Mouse (Mus musculus) embryonic facial prominence, embryonic 10.5 days (tissue): ENCODE data around the gene Rab1b. TPM values are rescaled to one million over a fixed set of nuclear protein-coding genes. Genes with fewer than 3 reads are reported as not detected.

Experiments used
- DNase-seq: peaks from one replicate; pipeline ENCODE4 v3.0.0-alpha.2; 2017; ENCODE audit warnings: low spot score
- H3K27ac ChIP-seq: fragments of 300-500 bp; sonication (generic); replicated peaks from 2 replicates; pipeline ENCODE4 v1.5.1; 2016; ENCODE audit warnings: mild to moderate bottlenecking
- H3K27me3 ChIP-seq: fragments of 300-500 bp; sonication (generic); replicated peaks from 2 replicates; pipeline ENCODE4 v1.6.1; 2016; ENCODE audit warnings: low read depth, mild to moderate bottlenecking; ENCODE audit not compliant: poor library complexity, severe bottlenecking
- H3K36me3 ChIP-seq: fragments of 300-500 bp; sonication (generic); replicated peaks from 2 replicates; pipeline ENCODE4 v1.6.1; 2016; ENCODE audit warnings: mild to moderate bottlenecking, moderate library complexity
- H3K4me1 ChIP-seq: fragments of 300-500 bp; sonication (generic); 2 replicates; pipeline ENCODE4 v1.6.1; 2016
- H3K4me3 ChIP-seq: fragments of 300-500 bp; sonication (generic); 2 replicates; pipeline ENCODE4 v1.5.1; 2016; ENCODE audit warnings: mild to moderate bottlenecking, moderate library complexity
- H3K9me3 ChIP-seq: fragments of 300-500 bp; sonication (generic); 2 replicates; pipeline ENCODE4 v1.6.1; 2016; ENCODE audit warnings: mild to moderate bottlenecking
- WGBS: fragments of 180-500 bp; shearing (Covaris S2); methylation state at CpG from one replicate; pipeline ENCODE4 v1.1.7; 2016; 5-methylcytosine and 5-hydroxymethylcytosine counted together
- polyA plus RNA-seq: library from polyadenylated mRNA; unstranded; fragments of >200 nt; fragmentation: Nextera tagmentation; extraction: Ambion mirVana; gene quantifications from 2 replicates; pipeline ENCODE4 v1.2.1, GENCODE M21; 2016

The Rab1b gene
- polyA plus RNA-seq, 1 experiment from 2014 or later: 266 TPM

DNA sequence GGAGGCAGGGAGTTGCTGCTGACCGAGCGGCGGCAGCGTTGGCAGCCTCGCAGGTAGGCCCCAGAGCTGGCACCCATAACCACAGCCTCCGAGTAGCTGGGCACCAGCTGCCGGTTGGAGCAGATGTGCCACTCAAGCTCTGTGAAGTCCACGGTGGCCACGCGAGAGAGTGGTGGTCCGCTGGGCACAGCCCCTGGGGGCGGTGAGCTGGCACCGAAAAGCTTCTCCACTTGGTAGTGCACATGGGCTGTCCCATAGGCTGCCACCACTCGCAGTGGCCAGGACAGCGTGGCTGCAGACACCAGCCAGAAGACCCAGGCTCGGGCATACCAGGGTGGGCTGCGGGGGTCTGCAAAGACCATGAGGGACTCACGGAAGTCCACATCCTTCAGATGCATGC lies 24.9 kb downstream of the Rab1b start:
- Histone ChIP-seq H3K9me3 (no peaks in the 10 kb centered on the region), H3K4me3 (no peak overlapping the region), H3K36me3 (no peaks in the 10 kb centered on the region), H3K27me3 (peaks cover 73% of the 10 kb centered on the region), H3K4me1 (peaks cover 15% of the 10 kb centered on the region), H3K27ac (no peak overlapping the region)
- no peak for DNase-seq
- 71% methylated on average over 18 of the region's 18 CpGs for WGBS

- 0 out of 2 replicates have a peak, but pooled peaks cover 3% of the 10 kb centered on the region for H3K4me1 ChIP-seq
- no peaks in the 10 kb centered on the region for H3K36me3 ChIP-seq
- no peak overlapping the region for H3K27ac ChIP-seq
- 91% methylated on average over 1 of the region's 1 CpGs for WGBS
- no peaks in the 10 kb centered on the region for H3K9me3 ChIP-seq
- peaks cover 57% of the 10 kb centered on the region for H3K27me3 ChIP-seq
- H3K4me3 ChIP-seq: no peak overlapping the region
- no peak for DNase-seq
These were observed 27.6 kb downstream of the Rab1b start for GRCm38 (mm10) chr19:5079279-5079678.

DNA sequence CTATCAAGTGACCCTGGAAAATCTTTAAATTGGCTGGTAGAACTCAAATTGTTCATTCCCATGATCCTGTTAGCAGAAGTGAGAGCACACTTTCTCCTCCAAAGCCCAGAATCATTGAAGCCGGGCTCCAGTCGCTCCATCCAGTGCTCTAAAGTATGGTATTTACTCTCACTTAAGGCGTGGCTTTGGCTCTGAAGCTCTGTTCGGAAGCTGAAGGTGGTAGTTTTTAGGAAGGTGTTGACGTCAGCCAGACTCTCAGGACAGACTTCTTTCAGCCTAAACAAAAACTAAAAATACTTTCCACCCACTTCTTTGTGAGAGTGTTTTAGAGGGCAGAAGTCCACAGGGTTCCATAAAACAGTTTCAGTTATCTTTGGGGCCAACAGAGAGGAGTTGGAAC lies 33.4 kb downstream of the Rab1b start:
- DNase-seq: no peak
- WGBS: 44% methylated on average over 5 of the region's 5 CpGs
- Histone ChIP-seq H3K4me1 (peaks cover 48% of the 10 kb centered on the region), H3K27me3 (peaks cover 38% of the 10 kb centered on the region), H3K36me3 (no peaks in the 10 kb centered on the region), H3K4me3 (0 out of 2 replicates have a peak overlapping the region, but pooled peaks have one; percentile 69), H3K27ac (no peak overlapping the region), H3K9me3 (no peaks in the 10 kb centered on the region)

- peaks cover 53% of the 10 kb centered on the region for H3K4me1 ChIP-seq
- peaks cover 43% of the 10 kb centered on the region for H3K27me3 ChIP-seq
- no peaks in the 10 kb centered on the region for H3K36me3 ChIP-seq
- no peaks in the 10 kb centered on the region for H3K9me3 ChIP-seq
- peak; percentile 94 for DNase-seq
- H3K27ac ChIP-seq: peak overlapping the region; percentile 93
- 1% methylated on average over 15 of the region's 15 CpGs for WGBS
- peak overlapping the region; percentile 69 for H3K4me3 ChIP-seq
These were observed 33.8 kb downstream of the Rab1b start for GRCm38 (mm10) chr19:5073028-5073427.

DNA sequence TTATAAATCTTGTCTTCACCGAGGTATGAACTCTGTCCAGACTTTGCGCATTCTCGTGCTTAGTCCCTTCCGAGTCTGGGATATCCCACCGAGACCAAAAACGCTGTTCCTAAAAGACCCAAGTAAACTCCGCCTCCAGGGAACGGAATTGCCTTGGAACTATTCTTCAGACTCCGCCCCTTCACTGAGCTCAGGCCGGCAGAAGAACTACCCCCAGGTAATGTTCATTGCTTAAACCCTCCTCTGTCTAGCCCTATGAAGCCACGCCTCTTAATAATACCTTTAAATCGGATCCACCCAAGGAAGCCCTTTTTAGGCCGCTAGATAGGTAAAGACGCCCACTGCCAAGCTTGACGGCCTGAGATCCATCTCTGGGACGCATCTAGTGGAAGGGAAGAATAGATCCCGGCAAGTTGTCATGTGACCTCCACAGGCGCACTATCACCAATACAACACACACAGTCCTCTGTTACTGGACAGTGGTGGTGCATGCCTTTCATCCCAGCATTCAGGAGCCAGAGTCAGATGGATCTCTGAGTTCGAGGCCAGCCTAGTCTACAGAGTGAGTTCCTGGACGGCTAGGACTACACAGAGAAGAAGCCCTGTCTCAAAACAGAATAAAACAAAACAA lies 34.4 kb downstream of the Rab1b start:
- Histone ChIP-seq H3K9me3 (no peaks in the 10 kb centered on the region), H3K4me3 (peak overlapping the region; percentile 69), H3K36me3 (no peaks in the 10 kb centered on the region), H3K27ac (peak overlapping the region; percentile 93), H3K4me1 (peaks cover 58% of the 10 kb centered on the region), H3K27me3 (peaks cover 49% of the 10 kb centered on the region)
- peak; percentile 62 for DNase-seq
- 1% methylated on average over 20 of the region's 20 CpGs for WGBS

DNA sequence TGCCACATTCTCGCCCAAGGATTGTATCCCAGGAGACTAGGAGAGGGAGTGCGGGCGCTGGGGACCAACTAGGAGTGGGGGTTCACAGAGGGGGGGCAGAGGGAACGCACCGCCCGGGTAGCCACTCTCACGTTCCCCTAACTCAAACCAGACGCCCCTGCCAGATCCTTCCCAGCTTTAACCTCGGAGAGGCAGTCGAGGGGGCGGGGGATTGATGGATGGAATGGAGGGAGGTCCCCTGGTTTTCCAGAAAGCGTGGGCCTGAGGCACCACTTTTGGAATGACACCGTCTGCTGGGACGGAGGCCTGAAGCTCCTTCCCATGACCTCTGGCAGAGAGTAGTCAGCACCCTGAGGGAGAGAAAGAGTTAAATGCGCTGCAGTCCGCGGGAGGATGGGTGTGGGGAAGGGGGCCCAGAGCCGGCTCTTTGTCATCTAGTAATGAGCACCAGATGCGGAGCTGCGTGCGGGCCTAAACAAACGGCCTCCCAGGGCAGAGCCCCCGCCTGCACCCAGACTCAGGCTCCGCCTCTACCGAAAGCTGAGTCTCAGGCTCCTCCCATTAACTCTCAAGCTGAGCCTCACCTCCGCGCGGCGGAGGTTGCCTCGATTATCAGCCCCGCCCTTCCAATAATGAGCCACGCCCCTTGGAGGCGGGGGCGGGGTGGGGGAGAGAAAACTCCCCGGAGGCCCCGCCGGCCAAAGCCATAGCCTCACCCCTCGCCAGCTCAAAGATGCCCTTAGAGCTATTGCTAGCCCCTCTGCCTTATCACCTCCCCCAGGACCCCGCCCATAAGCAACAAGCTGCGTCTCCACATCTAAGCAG lies 35.1 kb downstream of the Rab1b start:
- WGBS: under 1% methylated on average over 40 of the region's 40 CpGs
- Histone ChIP-seq H3K4me3 (peak overlapping the region; percentile 69), H3K4me1 (peaks cover 66% of the 10 kb centered on the region), H3K27ac (peak overlapping the region; percentile 93), H3K27me3 (peaks cover 56% of the 10 kb centered on the region), H3K9me3 (no peaks in the 10 kb centered on the region), H3K36me3 (no peaks in the 10 kb centered on the region)
- DNase-seq: peak; percentile 97

- Histone ChIP-seq H3K4me3 (peak overlapping the region; percentile 69), H3K27ac (peak overlapping the region; percentile 93), H3K27me3 (peaks cover 60% of the 10 kb centered on the region), H3K9me3 (no peaks in the 10 kb centered on the region), H3K4me1 (peaks cover 67% of the 10 kb centered on the region), H3K36me3 (no peaks in the 10 kb centered on the region)
- 2% methylated on average over 11 of the region's 11 CpGs for WGBS
- DNase-seq: no peak
These were observed 35.8 kb downstream of the Rab1b start for GRCm38 (mm10) chr19:5071077-5071476.

DNA sequence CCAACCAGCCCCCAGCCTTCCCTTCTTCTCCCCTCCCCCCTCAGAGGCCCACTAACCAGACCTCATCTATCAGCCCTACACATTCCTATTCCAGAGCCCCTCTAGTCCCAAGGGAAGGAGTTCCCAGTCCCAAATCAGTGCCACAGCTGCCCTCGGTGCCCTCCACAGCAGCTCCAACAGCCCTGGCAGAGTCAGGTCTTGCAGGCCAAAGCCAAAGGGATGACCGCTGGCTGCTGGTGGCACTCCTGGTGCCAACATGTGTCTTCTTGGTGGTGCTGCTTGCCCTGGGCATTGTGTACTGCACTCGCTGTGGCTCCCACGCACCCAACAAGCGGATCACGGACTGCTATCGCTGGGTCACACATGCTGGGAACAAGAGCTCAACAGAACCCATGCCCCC lies 36.9 kb downstream of the Rab1b start:
- Histone ChIP-seq H3K4me1 (peaks cover 73% of the 10 kb centered on the region), H3K9me3 (no peaks in the 10 kb centered on the region), H3K27ac (peak overlapping the region; percentile 93), H3K27me3 (peaks cover 59% of the 10 kb centered on the region), H3K36me3 (no peaks in the 10 kb centered on the region), H3K4me3 (peak overlapping the region; percentile 69)
- WGBS: 85% methylated on average over 7 of the region's 7 CpGs
- no peak for DNase-seq

DNA sequence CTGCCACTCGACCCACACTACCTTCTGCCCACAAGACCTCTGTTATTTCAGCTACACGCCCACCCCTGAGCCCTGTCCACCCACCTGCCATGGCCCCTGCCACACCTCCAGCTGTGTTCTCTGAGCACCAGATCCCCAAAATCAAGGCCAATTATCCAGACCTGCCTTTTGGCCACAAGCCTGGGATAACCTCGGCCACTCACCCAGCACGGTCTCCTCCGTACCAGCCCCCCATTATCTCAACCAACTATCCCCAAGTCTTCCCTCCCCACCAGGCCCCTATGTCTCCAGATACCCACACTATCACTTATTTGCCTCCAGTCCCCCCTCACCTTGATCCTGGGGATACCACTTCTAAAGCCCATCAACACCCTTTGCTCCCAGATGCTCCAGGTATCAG lies 37.4 kb downstream of the Rab1b start:
- DNase-seq: no peak
- H3K36me3 ChIP-seq: no peaks in the 10 kb centered on the region
- H3K27ac ChIP-seq: peak overlapping the region; percentile 93
- peaks cover 54% of the 10 kb centered on the region for H3K27me3 ChIP-seq
- H3K9me3 ChIP-seq: no peaks in the 10 kb centered on the region
- peak overlapping the region; percentile 69 for H3K4me3 ChIP-seq
- WGBS: 89% methylated on average over 5 of the region's 5 CpGs
- peaks cover 78% of the 10 kb centered on the region for H3K4me1 ChIP-seq

- WGBS: 43% methylated on average over 21 of the region's 21 CpGs
- peaks cover 80% of the 10 kb centered on the region for H3K4me1 ChIP-seq
These were observed 38.2 kb downstream of the Rab1b start for GRCm38 (mm10) chr19:5068570-5069234.

DNA sequence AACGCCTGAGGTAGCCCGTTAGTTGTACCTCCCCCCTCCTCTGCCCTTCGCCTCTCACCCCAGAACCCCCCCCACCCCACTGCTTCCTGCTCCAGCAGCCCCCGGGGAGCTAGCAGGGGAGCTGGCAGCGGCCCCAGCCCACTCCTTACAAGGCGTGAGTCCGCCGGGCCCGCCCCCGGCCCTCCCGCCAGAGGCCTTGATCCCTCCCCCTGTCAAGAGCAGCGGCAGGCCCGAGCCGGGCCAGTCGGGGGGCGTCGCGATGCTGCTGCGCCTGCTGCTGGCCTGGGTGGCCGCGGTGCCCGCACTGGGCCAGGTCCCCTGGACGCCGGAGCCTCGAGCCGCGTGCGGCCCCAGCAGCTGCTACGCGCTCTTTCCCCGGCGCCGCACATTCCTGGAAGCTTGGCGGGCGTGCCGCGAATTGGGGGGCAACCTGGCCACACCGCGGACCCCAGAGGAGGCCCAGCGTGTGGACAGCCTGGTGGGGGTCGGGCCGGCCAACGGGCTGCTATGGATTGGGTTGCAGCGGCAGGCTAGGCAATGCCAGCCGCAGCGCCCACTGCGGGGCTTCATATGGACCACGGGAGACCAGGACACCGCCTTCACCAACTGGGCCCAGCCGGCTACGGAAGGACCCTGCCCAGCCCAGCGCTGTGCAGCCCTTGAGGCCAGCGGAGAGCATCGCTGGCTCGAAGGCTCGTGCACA lies 38.9 kb downstream of the Rab1b start, which contains the start of gene Cd248:
Gene Cd248, plus strand, starts transcription at position 212 of the 703 bp plus-strand sequence.
- Histone ChIP-seq H3K27me3 (peaks cover 51% of the 10 kb centered on the region), H3K4me1 (peaks cover 78% of the 10 kb centered on the region), H3K4me3 (peak within 1 kb of the TSS; percentile 69), H3K9me3 (no peaks in the 10 kb centered on the region), H3K27ac (peak within 1 kb of the TSS; percentile 93), H3K36me3 (no peaks in the 10 kb centered on the region)
- WGBS: under 1% methylated on average over 55 of the region's 56 CpGs
- peak; percentile 91 for DNase-seq

More at GRCm38 (mm10) chr19:5068570-5069234, 38.2 kb downstream of the Rab1b start:
- peak overlapping the region; percentile 93 for H3K27ac ChIP-seq
- no peaks in the 10 kb centered on the region for H3K36me3 ChIP-seq
- peak overlapping the region; percentile 69 for H3K4me3 ChIP-seq
- peaks cover 51% of the 10 kb centered on the region for H3K27me3 ChIP-seq
- H3K9me3 ChIP-seq: no peaks in the 10 kb centered on the region
- DNase-seq: no peak
